Mouse (Mus musculus) WW6 (cell line): ENCODE measurements around the gene Pax3.

ENCODE experiments used
- DNase-seq: peaks from one replicate; pipeline ENCODE4 v3.0.0-alpha.2; 2013; ENCODE audit warnings: low read depth, low spot score

Pax3 gene

GRCm38 (mm10) chr1:78081761-78082160 lies 115.2 kb downstream of the Pax3 start:
- no peak for DNase-seq

- no peak for DNase-seq
Observed at GRCm38 (mm10) chr1:78060850-78061249, 136.1 kb downstream of the Pax3 start.

GRCm38 (mm10) chr1:78057939-78058338 lies 139.0 kb downstream of the Pax3 start:
- DNase-seq: no peak

- no peak for DNase-seq
Observed at GRCm38 (mm10) chr1:78053677-78054076, 143.3 kb downstream of the Pax3 start.
